Mouse (Mus musculus) heart, adult 2 months (tissue): ENCODE measurements around the gene Copa. TPM values are rescaled to one million over a fixed set of nuclear protein-coding genes. Genes with fewer than 3 reads are reported as not detected.

ENCODE experiments used
- DNase-seq, 2 experiments: peaks; one replicate each; pipeline ENCODE4 v3.0.0; 2021
- H3K27ac ChIP-seq: fragments of 200-600 bp; 2 replicates; pipeline ENCODE4 v1.8.1; 2022
- H3K27me3 ChIP-seq: fragments of 200-500 bp; 2 replicates; pipeline ENCODE4 v1.6.1; 2012; ENCODE audit warnings: mild to moderate bottlenecking, low read length, inconsistent platforms, mixed read lengths; ENCODE audit not compliant: control insufficient read depth, insufficient read depth
- H3K36me3 ChIP-seq: fragments of 200-500 bp; 2 replicates; pipeline ENCODE4 v1.6.1; 2012; ENCODE audit warnings: low read length, inconsistent platforms; ENCODE audit not compliant: control insufficient read depth, insufficient read depth
- H3K4me1 ChIP-seq: fragments of 200-500 bp; 2 replicates; pipeline ENCODE4 v1.6.1; 2011; ENCODE audit warnings: low read length; ENCODE audit not compliant: control insufficient read depth, insufficient read depth
- H3K4me3 ChIP-seq: fragments of 200-600 bp; 2 replicates; pipeline ENCODE4 v1.8.1; 2022
- H3K79me2 ChIP-seq: fragments of 200-500 bp; replicated peaks from 2 replicates; pipeline ENCODE4 v1.6.1; 2012; ENCODE audit warnings: mild to moderate bottlenecking, inconsistent platforms, low read length, moderate library complexity, mixed read lengths; ENCODE audit not compliant: control insufficient read depth, insufficient read depth
- H3K9ac ChIP-seq: fragments of 200-500 bp; 2 replicates; pipeline ENCODE4 v1.6.1; 2012; ENCODE audit warnings: low read depth, mild to moderate bottlenecking, control low read depth, inconsistent platforms, low read length, mixed read lengths
- CTCF ChIP-seq: fragments of 200-600 bp; IDR thresholded peaks from 2 replicates; pipeline ENCODE4 v1.8.1; 2022; ENCODE audit warnings: antibody characterized with exemption, mild to moderate bottlenecking, moderate library complexity
- EP300 ChIP-seq: fragments of 200-500 bp; IDR thresholded peaks from 2 replicates; pipeline ENCODE4 v1.6.1; 2011; ENCODE audit warnings: low read depth, low read length, control low read depth; ENCODE audit not compliant: insufficient read depth
- POLR2A ChIP-seq: fragments of 200-500 bp; IDR thresholded peaks from 2 replicates; pipeline ENCODE4 v1.6.1; 2011; ENCODE audit warnings: mild to moderate bottlenecking, low read depth, low read length, control low read depth; ENCODE audit not compliant: insufficient read depth
- WGBS: fragments of 180-500 bp; shearing (Covaris S2); methylation state at CpG from one replicate; pipeline ENCODE4 v1.1.7; 2018; 5-methylcytosine and 5-hydroxymethylcytosine counted together
- intact Hi-C: fragments of 180-260 bp; cut with DNase I; formaldehyde crosslinking; loops from one replicate; pipeline ENCODE4 v1.15.1; 2025
- polyA plus RNA-seq: library from polyadenylated mRNA; depleted of rRNA; stranded (reverse); fragments of >200 nt; gene quantifications from 2 replicates; pipeline ENCODE4 v1.2.3, GENCODE M21; 2012
- total RNA-seq, 2 experiments: library from RNA; stranded (reverse); gene quantifications; 2 replicates each; pipeline ENCODE4 v1.2.3; 2021

Copa gene
- total and polyA plus RNA-seq, 3 experiments, result 42.3 to 111 (median 98.5) TPM

DNA sequence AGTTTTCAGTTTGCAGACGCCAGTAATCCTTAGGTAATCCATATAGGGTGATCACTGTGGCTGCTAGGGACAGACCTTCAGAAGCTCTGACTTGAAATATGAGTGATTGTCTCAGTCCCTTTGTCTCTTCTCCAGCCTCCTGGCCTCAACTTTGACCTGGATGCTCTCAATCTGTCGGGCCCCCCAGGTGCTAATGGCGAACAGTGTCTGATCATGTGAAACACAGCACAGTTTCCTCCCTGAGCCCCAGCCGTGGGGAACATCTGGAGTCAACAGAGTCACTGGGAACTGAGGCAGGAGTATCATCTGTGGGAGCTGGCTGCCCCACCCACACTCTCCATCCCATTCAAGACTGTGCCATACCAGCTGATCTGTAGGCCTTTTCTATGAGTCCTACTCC lies 51.7 kb downstream of the Copa start:
- H3K4me3 ChIP-seq, result no peak overlapping the region
- H3K36me3 ChIP-seq, result no peaks in the 10 kb centered on the region; the same call in 1 of the 2 replicates

DNA sequence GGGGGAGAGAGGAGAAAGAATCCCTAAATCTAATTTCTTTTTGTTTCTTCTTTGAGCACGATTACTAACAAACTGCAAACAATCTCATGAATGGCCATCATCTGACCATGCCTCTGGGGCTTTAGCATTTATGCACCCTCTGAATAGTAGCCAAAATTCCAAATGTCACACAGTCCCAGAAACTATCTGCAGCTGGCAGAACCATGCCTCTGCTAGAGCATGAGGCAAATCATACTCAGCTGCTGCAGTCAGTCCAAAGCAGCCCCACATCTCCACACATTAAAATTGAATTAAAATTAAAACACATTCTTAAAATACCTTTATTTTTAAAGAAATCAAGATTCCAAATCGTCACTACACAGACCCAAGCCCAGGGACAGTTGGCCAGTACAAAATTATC lies 57.8 kb downstream of the Copa start:
- TF ChIP-seq CTCF (no peak), POLR2A (no peak), EP300 (no peak)
- intact Hi-C loops, result no loop called here
- no peak overlapping the region for H3K27ac ChIP-seq
- no peaks in the 10 kb centered on the region for H3K4me1 ChIP-seq
- WGBS, result 65% methylated on average over 2 of the region's 2 CpGs
- no peaks in the 10 kb centered on the region for H3K27me3 ChIP-seq
- H3K36me3 ChIP-seq, result no peaks in the 10 kb centered on the region
- no peak for DNase-seq
- H3K4me3 ChIP-seq, result no peak overlapping the region
- no peak overlapping the region for H3K9ac ChIP-seq
- no peaks in the 10 kb centered on the region for H3K79me2 ChIP-seq

More for the DNA sequence above, 51.7 kb downstream of the Copa start:
- Histone ChIP-seq H3K27ac (no peak overlapping the region), H3K27me3 (no peaks in the 10 kb centered on the region), H3K4me1 (no peaks in the 10 kb centered on the region; the same call in 1 of the 2 replicates), H3K9ac (no peak overlapping the region), H3K79me2 (no peaks in the 10 kb centered on the region)
- intact Hi-C loops, result no loop called here
- TF ChIP-seq CTCF, result no peak
- TF ChIP-seq EP300, result no peak
- no peak for TF ChIP-seq POLR2A
- 76% methylated on average over 4 of the region's 4 CpGs for WGBS
- DNase-seq, result no peak

DNA sequence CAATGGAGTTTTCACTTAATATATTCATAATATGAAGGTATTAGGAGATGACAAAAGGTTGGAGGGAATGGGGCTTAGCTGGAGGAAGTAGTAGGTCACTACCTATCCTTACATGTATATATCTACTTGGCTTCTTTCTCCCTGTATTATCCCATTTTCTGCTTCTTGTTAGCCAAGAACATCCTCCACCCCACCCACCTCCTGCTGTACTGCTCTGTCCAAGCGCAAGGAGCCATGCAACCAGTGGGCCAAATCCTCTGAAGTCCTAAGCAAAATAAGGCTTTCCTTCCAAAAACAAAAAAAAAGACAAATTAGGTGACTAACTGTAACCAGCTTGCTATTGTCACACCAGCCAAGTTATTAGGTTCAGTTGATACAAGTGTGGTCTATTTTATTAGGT lies 58.5 kb downstream of the Copa start:
- H3K9ac ChIP-seq, result no peak overlapping the region
- no peaks in the 10 kb centered on the region for H3K36me3 ChIP-seq
- DNase-seq, result no peak
- H3K4me1 ChIP-seq, result no peaks in the 10 kb centered on the region
- TF ChIP-seq POLR2A (no peak), CTCF (no peak), EP300 (no peak)
- no peaks in the 10 kb centered on the region for H3K27me3 ChIP-seq
- H3K27ac ChIP-seq, result no peak overlapping the region
- no peaks in the 10 kb centered on the region for H3K79me2 ChIP-seq
- 81% methylated on average over 1 of the region's 1 CpGs for WGBS
- no peak overlapping the region for H3K4me3 ChIP-seq
- intact Hi-C loops, result no loop called here

- no peaks in the 10 kb centered on the region for H3K4me1 ChIP-seq
- intact Hi-C loops, result no loop called here
- H3K27me3 ChIP-seq, result no peaks in the 10 kb centered on the region
- TF ChIP-seq EP300 (no peak), POLR2A (no peak)
- no peak overlapping the region for H3K4me3 ChIP-seq
- DNase-seq, result no peak
- no peaks in the 10 kb centered on the region for H3K36me3 ChIP-seq
- no peaks in the 10 kb centered on the region for H3K79me2 ChIP-seq
- no peak overlapping the region for H3K9ac ChIP-seq
- no peak overlapping the region for H3K27ac ChIP-seq
- WGBS, result 73% methylated on average over 3 of the region's 3 CpGs
Observed at GRCm38 (mm10) chr1:172141529-172141928, 59.2 kb downstream of the Copa start.

DNA sequence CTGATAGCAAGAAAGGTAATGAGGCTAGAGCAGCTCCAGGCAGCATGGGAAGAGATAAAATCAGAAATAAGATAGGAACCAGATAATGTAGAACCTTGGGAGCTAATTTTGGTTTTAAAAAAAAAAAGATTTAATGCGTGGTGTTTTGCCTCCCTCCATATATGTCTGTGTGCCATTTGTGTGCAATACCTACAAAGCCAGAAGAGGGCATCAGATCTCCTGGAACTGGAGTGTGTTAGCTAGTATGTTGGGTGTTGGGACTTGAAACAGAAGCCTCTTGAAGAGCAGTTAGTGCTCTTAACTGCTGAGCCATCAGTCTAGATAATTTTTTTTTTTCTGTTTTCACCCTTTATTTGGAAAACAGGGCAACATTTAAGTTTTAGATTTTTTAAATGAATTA lies 61.2 kb downstream of the Copa start:
- H3K9ac ChIP-seq, result no peak overlapping the region

GRCm38 (mm10) chr1:172147835-172148278 lies 65.5 kb downstream of the Copa start, which contains the start of gene Dcaf8:
Gene Dcaf8 (plus strand): TSS chr1:172148084.
- under 1% methylated on average over 40 of the region's 42 CpGs for WGBS
- peaks cover 4% of the 10 kb centered on the region for H3K79me2 ChIP-seq
- peaks cover 22% of the 10 kb centered on the region for H3K36me3 ChIP-seq
- H3K27me3 ChIP-seq, result no peaks in the 10 kb centered on the region
- peaks cover 3% of the 10 kb centered on the region; the same call in 1 of the 2 replicates for H3K4me1 ChIP-seq
- H3K27ac ChIP-seq, result peak within 1 kb of the TSS; percentile 99
- DNase-seq, result peak; percentile 98 to 99
- intact Hi-C loops, result loop anchor here (1.0 to 2.0 kb wide), 3 partner anchors 21 to 162 kb away; partner anchors contain the start of gene Pex19
- H3K4me3 ChIP-seq, result peak within 1 kb of the TSS; percentile 100
- TF ChIP-seq EP300 (peak; percentile 51; the same call in 1 of the 2 replicates), POLR2A (peak; percentile 93), CTCF (no peak)
- H3K9ac ChIP-seq, result peak within 1 kb of the TSS; percentile 100

More for the DNA sequence above, 61.2 kb downstream of the Copa start:
- peaks cover 1% of the 10 kb centered on the region for H3K36me3 ChIP-seq
- H3K27ac ChIP-seq, result no peak overlapping the region
- no peaks in the 10 kb centered on the region for H3K27me3 ChIP-seq
- no peaks in the 10 kb centered on the region for H3K4me1 ChIP-seq
- DNase-seq, result peak in 1 of 2 experiments; percentile 31
- H3K79me2 ChIP-seq, result peaks cover 3% of the 10 kb centered on the region; the same call in 1 of the 2 replicates
- TF ChIP-seq POLR2A (no peak), CTCF (peak; percentile 76), EP300 (no peak)
- intact Hi-C loops, result loop anchor here (1.0 kb wide), 1 partner anchor 166 kb away; no protein-coding TSS in a partner anchor
- no peak overlapping the region for H3K4me3 ChIP-seq
- WGBS, result 7% methylated on average over 1 of the region's 1 CpGs
